Mouse (Mus musculus) spleen, adult 10 weeks (tissue): ENCODE data around the gene Runx3. TPM values are rescaled to one million over a fixed set of nuclear protein-coding genes. Genes with fewer than 3 reads are reported as not detected.

Experiments used
- polyA plus RNA-seq: library from polyadenylated mRNA; stranded (reverse); fragments of 350-450 nt; fragmentation: Illumina TruSeq; extraction: RNeasy Lipid Tissue Mini Kit (QIAGEN cat#74804); gene quantifications from one replicate; pipeline ENCODE4 v1.2.3, GENCODE M21; 2015; ENCODE audit warnings: low replicate concordance; ENCODE audit not compliant: insufficient read depth

Gene Runx3
- 25.6 TPM for polyA plus RNA-seq

GRCm38 (mm10) chr4:135120342-135121100 lies at the start of gene Runx3:
Gene Runx3 (plus strand): TSS chr4:135120652.

Other genes starting within 250 kb of the Runx3 start
- 144 TPM for gene Tmem50a, start 205.6 kb upstream of the Runx3 start, polyA plus RNA-seq
- 1,234 TPM for gene Rsrp1, start 197.1 kb upstream of the Runx3 start, polyA plus RNA-seq
- 146 TPM for gene Syf2, start 189.8 kb upstream of the Runx3 start, polyA plus RNA-seq
- gene Clic4, start 152.2 kb downstream of the Runx3 start, polyA plus RNA-seq: 128 TPM
- 212 TPM for gene Srrm1, start 232.7 kb downstream of the Runx3 start, polyA plus RNA-seq